Mouse (Mus musculus) kidney, embryonic 16.5 days (tissue): ENCODE results near the gene Col9a2. TPM values are rescaled to one million over a fixed set of nuclear protein-coding genes. Genes with fewer than 3 reads are reported as not detected.
"Not testable (repeated sequence)": the region's sequence is repeated elsewhere in the genome, so short reads cannot be mapped to it uniquely, and the experiment has no call there.

Experiments used
- ATAC-seq: fragments of 200-750 bp; cut with Nextera tagmentation; 2 replicates; pipeline ENCODE4 v1.8.0; 2017; ENCODE audit warnings: moderate TSS enrichment; ENCODE audit not compliant: low FRiP score, low TSS enrichment
- H3K27ac ChIP-seq: fragments of 300-500 bp; sonication (generic); 2 replicates; pipeline ENCODE4 v1.5.1; 2014; ENCODE audit warnings: low read length
- H3K27me3 ChIP-seq: fragments of 300-500 bp; sonication (generic); 2 replicates; pipeline ENCODE4 v1.6.1; 2014; ENCODE audit warnings: low read length, control low read depth, mixed read lengths; ENCODE audit not compliant: insufficient read depth
- H3K36me3 ChIP-seq: fragments of 300-500 bp; sonication (generic); 2 replicates; pipeline ENCODE4 v1.6.1; 2014; ENCODE audit warnings: low read length, control low read depth, mixed read lengths; ENCODE audit not compliant: insufficient read depth
- H3K4me1 ChIP-seq: fragments of 300-500 bp; sonication (generic); 2 replicates; pipeline ENCODE4 v1.6.1; 2014; ENCODE audit warnings: low read length, control low read depth, mixed read lengths; ENCODE audit not compliant: insufficient read depth
- H3K4me2 ChIP-seq: fragments of 300-500 bp; sonication (generic); replicated peaks from 2 replicates; pipeline ENCODE4 v1.6.1; 2014; ENCODE audit warnings: low read depth, low read length
- H3K4me3 ChIP-seq: fragments of 300-500 bp; sonication (generic); 2 replicates; pipeline ENCODE4 v1.5.1; 2014; ENCODE audit warnings: mild to moderate bottlenecking, low read length
- H3K9ac ChIP-seq: fragments of 300-500 bp; sonication (generic); replicated peaks from 2 replicates; pipeline ENCODE4 v1.6.1; 2014; ENCODE audit warnings: low read length
- H3K9me3 ChIP-seq: fragments of 300-500 bp; sonication (generic); 2 replicates; pipeline ENCODE4 v1.6.1; 2016; ENCODE audit warnings: low read length, control low read depth
- WGBS: fragments of 180-500 bp; shearing (Covaris S2); extraction: QIAGEN DNeasy Blood & Tissue Kit; methylation state at CpG from one replicate; pipeline ENCODE4 v1.1.7; 2014; 5-methylcytosine and 5-hydroxymethylcytosine counted together
- polyA plus RNA-seq: library from polyadenylated mRNA; unstranded; fragments of >200 nt; fragmentation: Nextera tagmentation; extraction: Ambion mirVana; gene quantifications from 2 replicates; pipeline ENCODE4 v1.2.1, GENCODE M21; 2015

Gene Col9a2
- polyA plus RNA-seq, 1 experiment from 2014 or later = 4.9 TPM

DNA sequence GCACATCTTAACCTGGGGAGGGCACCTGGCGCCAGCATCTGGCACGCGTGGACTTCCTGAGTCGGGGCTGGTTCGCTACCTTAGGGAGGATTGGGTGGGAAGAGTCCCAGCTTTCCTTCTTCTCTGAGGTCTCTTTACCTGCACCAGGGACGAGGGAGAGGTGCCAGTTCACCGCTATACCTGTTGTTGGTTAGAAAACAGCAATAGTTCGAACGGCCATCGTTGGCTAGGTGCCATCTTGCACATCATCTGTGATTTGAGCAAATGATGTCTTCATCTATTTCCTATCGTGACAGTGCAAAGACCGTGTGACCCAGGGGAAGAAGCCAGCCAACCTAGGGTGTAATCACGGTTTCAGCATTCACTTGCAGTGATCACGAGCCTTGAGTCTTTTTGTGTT lies 1.1 kb downstream of the Col9a2 start:
- no peak for ATAC-seq
- peak overlapping the region; percentile 53 for H3K4me3 ChIP-seq
- H3K36me3 ChIP-seq = no peaks in the 10 kb centered on the region
- peaks cover 16% of the 10 kb centered on the region for H3K4me1 ChIP-seq
- WGBS = 63% methylated on average over 14 of the region's 14 CpGs
- peaks cover 26% of the 10 kb centered on the region for H3K27me3 ChIP-seq
- H3K9me3 ChIP-seq = no peaks in the 10 kb centered on the region
- peak overlapping the region; percentile 79 for H3K4me2 ChIP-seq
- no peak overlapping the region for H3K27ac ChIP-seq
- H3K9ac ChIP-seq = no peak overlapping the region; the same call in 1 of the 2 replicates

DNA sequence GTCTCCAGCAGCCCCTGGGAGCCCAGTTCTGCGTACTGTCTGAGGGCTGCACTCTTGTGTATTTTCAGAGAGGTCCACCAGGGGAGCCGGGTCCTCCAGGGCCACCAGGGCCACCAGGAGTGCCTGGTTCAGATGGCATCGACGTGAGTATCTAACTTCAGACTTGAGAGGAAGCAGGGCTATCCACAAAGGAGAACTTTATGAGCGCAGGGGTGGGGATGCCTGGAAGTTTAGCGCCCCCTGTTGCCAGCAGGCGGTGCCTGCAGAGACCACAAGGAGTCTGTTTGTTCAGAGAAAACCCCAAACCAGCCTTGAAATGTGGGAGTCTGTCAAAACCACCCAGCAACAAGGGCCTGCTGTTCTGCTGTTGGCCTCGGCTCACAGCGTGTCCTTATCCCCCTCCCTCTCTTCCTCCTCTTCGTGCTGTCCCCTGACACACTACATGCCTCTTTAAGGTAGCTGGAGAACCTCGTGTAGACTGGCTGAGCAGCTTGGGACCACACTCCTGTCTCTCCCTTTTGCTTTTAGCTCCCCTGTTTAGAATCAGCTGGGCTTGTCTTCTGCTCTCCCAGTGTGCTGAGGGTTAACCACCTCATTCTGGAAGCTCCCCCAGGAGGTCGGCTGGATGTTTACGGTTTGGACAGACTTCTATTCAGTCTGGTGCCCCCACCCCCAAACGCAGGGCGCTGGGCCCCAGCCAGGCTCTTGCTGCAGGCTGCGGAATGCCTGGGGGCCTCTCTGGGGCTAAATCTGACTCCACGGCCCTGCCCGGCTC lies 1.9 kb downstream of the Col9a2 start:
- Histone ChIP-seq H3K4me2 (0 out of 2 replicates have a peak overlapping the region, but pooled peaks have one; percentile 16), H3K9me3 (no peaks in the 10 kb centered on the region)

DNA sequence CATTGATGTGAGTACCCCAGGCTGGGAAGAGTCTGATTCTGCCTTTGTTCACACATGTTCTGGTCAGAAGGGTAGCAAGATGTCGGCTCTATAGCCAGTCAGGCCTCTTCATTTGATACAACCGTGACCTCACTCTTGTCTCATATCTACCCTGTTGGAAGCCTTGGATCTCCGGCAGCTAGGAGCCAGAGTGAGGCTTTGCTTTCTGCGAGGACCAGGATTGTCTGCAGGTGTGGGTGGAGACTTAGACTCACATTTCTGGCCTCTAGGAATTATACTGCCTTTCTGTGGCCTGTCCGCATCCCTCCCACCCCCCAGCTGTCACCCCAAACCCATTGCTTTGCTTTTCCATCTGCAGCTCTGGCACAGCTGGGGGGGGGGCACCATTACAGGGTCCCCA lies 3.3 kb downstream of the Col9a2 start:
- no peak overlapping the region for H3K9ac ChIP-seq
- peaks cover 26% of the 10 kb centered on the region for H3K27me3 ChIP-seq
- no peaks in the 10 kb centered on the region for H3K36me3 ChIP-seq
- 82% methylated on average over 5 of the region's 5 CpGs for WGBS
- H3K4me1 ChIP-seq = peaks cover 16% of the 10 kb centered on the region
- H3K9me3 ChIP-seq = no peaks in the 10 kb centered on the region
- H3K4me2 ChIP-seq = no peak overlapping the region
- no peak overlapping the region for H3K4me3 ChIP-seq
- no peak for ATAC-seq
- no peak overlapping the region for H3K27ac ChIP-seq

More for the DNA sequence above, 1.9 kb downstream of the Col9a2 start:
- Histone ChIP-seq H3K27ac (peak overlapping the region; percentile 40; the same call in 1 of the 2 replicates), H3K36me3 (no peaks in the 10 kb centered on the region), H3K4me3 (0 out of 2 replicates have a peak overlapping the region, but pooled peaks have one; percentile 7), H3K4me1 (peaks cover 16% of the 10 kb centered on the region), H3K27me3 (peaks cover 26% of the 10 kb centered on the region), H3K9ac (peak overlapping the region; percentile 24; the same call in 1 of the 2 replicates)
- peak; percentile 71 for ATAC-seq
- WGBS = 10% methylated on average over 18 of the region's 18 CpGs

DNA sequence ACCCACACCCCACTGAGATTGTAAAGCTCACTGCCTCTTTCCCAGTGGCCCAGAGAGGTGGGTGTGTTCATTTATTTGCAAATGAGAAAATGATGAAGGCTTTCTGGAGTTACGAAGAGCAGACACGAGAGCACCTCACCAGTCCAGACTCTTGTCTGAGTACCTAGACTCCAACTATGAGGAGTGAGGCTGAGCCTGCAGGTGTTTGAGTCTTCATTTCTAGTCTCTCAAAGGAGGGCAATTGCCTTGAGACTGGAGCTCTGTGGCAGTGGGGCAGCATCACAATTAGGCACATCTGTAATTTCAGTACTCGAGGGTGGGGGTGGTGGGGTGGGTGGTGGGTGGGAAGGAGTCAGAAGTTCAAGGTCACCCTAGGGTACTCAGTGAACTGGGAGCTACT lies 3.8 kb downstream of the Col9a2 start:
- Histone ChIP-seq H3K36me3 (no peaks in the 10 kb centered on the region), H3K4me1 (peaks cover 16% of the 10 kb centered on the region), H3K27ac (no peak overlapping the region), H3K4me2 (no peak overlapping the region), H3K9me3 (no peaks in the 10 kb centered on the region), H3K9ac (no peak overlapping the region), H3K27me3 (peaks cover 23% of the 10 kb centered on the region), H3K4me3 (no peak overlapping the region)
- WGBS = 64% methylated on average over 3 of the region's 3 CpGs
- ATAC-seq = no peak

DNA sequence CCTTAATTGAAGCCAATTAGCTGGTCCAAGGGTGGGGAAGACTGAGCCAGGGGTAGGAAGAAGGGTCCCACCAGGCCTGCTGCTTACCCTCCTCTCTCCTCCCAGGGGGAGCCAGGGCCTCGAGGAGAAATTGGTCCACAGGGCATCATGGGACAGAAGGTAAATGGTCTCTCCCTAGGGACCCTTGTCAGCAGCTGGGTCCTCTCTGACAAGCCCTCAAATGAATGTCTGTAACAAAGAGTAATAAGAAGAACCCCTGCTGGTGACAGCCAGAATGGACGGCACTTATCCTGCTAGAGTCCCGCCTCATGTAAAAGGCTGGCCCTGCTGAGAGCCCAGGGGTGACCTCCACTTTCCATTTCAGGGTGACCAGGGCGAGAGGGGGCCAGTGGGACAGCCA lies 12.7 kb downstream of the Col9a2 start:
- ATAC-seq = no peak
- no peak overlapping the region; the same call in 1 of the 2 replicates for H3K9ac ChIP-seq
- H3K27ac ChIP-seq = no peak overlapping the region
- H3K36me3 ChIP-seq = no peaks in the 10 kb centered on the region
- peaks cover 4% of the 10 kb centered on the region; the same call in 1 of the 2 replicates for H3K4me1 ChIP-seq
- H3K27me3 ChIP-seq = peaks cover 9% of the 10 kb centered on the region; the same call in 1 of the 2 replicates
- no peaks in the 10 kb centered on the region for H3K9me3 ChIP-seq
- 31% methylated on average over 4 of the region's 4 CpGs for WGBS
- no peak overlapping the region for H3K4me2 ChIP-seq
- H3K4me3 ChIP-seq = no peak overlapping the region

DNA sequence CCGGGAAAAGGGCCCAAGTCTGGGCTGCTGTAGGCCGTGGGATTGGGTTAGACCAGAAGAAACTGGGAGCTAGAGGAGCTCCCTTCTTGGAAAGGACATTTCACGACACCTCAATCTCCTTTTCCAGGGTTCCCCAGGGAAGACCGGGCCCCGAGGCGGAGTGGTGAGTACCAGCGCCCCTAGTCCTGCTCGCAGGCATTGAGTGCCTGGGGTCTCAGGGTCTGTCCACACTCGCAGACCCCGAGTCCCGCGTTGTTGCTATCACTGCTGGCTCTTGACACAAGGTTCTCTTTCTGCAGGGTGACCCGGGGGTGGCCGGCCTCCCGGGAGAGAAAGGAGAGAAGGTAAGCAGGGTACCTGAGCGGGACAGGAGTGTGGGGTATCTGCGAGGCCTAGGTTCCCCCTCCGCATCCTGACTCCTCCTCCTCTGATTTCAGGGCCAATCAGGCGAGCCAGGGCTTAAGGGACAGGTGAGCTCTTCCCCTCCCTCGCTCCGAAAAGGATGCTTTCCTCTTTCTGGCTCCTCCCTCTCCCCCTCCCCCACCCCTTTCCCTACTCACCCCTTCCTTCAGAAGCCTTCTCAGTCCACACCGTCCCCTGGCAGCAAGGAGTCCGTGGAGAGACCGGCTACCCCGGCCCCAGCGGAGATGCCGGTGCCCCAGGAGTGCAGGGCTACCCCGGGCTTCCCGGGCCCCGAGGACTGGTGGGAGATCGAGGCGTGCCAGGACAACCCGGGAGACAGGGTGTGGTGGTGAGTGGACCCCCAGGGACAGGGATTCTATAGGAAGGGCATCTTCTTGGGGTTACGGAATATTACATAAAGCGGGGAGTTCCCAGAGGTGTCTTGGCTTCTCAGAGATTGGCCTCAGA lies 13.5 kb downstream of the Col9a2 start:
- Histone ChIP-seq H3K4me1 (peaks cover 4% of the 10 kb centered on the region; the same call in 1 of the 2 replicates), H3K27ac (no peak overlapping the region), H3K9ac (peak overlapping the region; percentile 31; the same call in 1 of the 2 replicates), H3K4me3 (peak overlapping the region; percentile 34), H3K4me2 (peak overlapping the region; percentile 50), H3K36me3 (no peaks in the 10 kb centered on the region), H3K27me3 (peaks cover 9% of the 10 kb centered on the region; the same call in 1 of the 2 replicates), H3K9me3 (no peaks in the 10 kb centered on the region)
- peak; percentile 65; the same call in 1 of the 2 replicates for ATAC-seq
- 6% methylated on average over 35 of the region's 35 CpGs for WGBS

DNA sequence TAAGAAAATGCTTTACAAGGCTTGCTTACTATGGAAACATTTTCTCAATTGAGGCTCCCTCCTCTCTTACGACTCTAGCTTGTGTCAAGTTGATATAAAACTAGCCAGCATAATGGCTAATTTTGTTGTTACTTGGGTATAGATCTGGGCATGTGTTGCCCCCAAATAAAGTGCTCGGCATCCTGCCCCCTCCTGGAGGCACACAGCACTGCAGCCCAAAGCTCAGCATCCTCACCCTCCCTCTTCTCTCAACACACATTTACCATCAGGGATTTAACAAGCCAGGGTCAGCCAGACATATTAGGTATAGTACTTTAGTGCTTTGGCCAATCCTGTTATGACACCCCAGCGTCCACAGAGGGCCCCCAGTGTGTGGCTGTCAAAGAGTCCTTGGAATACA lies 17.2 kb downstream of the Col9a2 start:
- WGBS = 49% methylated on average over 3 of the region's 3 CpGs
- H3K9me3 ChIP-seq = no peaks in the 10 kb centered on the region
- H3K9ac ChIP-seq = no peak overlapping the region
- no peak for ATAC-seq
- peaks cover 4% of the 10 kb centered on the region; the same call in 1 of the 2 replicates for H3K4me1 ChIP-seq
- no peak overlapping the region for H3K4me3 ChIP-seq
- H3K27ac ChIP-seq = no peak overlapping the region
- peaks cover 10% of the 10 kb centered on the region for H3K36me3 ChIP-seq
- H3K4me2 ChIP-seq = no peak overlapping the region
- H3K27me3 ChIP-seq = peaks cover 9% of the 10 kb centered on the region; the same call in 1 of the 2 replicates

DNA sequence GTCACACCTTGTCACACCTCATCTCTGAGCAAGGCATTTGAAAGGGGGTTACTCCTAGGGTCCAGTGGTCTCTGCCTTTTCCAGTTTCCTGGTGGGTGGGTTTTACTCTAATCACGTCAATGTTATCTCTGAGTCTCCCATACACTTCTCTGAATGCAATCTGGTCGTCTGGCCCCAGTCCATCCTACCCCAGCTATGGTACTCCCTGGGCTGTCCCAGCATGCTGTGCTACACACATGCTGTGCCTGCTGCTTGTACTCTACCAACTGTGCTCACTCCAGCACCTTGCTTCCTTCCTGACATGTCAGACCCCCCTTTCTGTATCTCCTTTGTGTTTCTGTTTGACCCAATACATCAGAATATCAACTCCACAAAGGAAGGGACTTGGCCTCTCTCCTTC lies 17.8 kb downstream of the Col9a2 start:
- Histone ChIP-seq H3K4me1 (peaks cover 4% of the 10 kb centered on the region; the same call in 1 of the 2 replicates), H3K27ac (no peak overlapping the region), H3K36me3 (peaks cover 16% of the 10 kb centered on the region), H3K9me3 (no peaks in the 10 kb centered on the region), H3K9ac (no peak overlapping the region), H3K4me2 (no peak overlapping the region), H3K27me3 (peaks cover 6% of the 10 kb centered on the region; the same call in 1 of the 2 replicates), H3K4me3 (no peak overlapping the region)
- WGBS = 66% methylated on average over 2 of the region's 2 CpGs
- ATAC-seq = no peak

DNA sequence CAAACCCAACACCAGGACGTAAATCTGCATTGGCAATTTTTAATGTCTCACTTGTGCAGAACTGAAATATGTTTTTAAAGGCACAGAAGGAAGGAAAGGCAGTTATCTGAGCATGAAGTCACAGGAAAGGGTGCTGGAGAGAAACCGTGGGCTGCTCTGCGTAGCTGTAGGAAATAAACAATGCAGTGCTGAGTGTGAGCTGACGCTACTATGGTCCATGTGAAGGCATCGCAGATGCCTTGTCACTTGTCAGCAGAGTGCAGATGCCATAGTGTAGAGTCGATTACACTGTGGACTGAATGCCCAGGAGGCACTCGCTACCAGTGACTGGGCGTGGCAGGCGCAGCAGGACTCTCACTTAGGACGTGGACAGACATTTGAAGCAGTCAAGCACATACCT lies 20.0 kb downstream of the Col9a2 start:
- H3K36me3 ChIP-seq = peaks cover 22% of the 10 kb centered on the region
- H3K9me3 ChIP-seq, ATAC-seq, H3K9ac ChIP-seq, H3K4me1 ChIP-seq, H3K27me3 ChIP-seq, H3K4me2 ChIP-seq, H3K4me3 ChIP-seq, H3K27ac ChIP-seq: not testable (repeated sequence)
- 88% methylated on average over 10 of the region's 10 CpGs for WGBS
